Mouse (Mus musculus): ENCODE measurements around the gene Dnah7a.

DNA sequence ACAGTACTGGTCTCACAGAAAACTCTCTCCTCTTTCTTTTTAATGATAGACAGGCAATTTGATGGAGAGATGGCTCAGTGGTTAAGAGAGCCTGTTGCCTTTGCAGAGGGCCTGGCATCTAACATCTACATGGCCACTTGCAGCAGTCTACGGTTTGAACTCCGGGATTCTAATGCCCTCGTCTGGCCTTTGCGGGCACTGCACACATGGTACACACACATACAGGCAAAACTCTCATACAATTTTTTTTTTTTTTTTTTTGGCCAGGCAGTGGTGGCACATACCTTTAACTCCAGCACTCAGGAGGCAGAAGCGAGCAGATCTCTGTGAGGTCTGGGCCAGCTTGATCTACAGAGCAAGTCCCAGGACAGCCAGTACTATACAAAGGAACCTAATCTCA, 2.4 kb downstream of the Dnah7a start:
- TF ChIP-seq CTCF (IDR thresholded peaks at IDR 0.05; ENCODE audit: insufficient read depth, low read length) (no peak), POLR2A (IDR thresholded peaks at IDR 0.05; ENCODE audit: borderline replicate concordance, extremely low read depth, low read depth, low read length) (no peak)
